Mouse (Mus musculus): ENCODE results near the gene Phf5a. TPM values are rescaled to one million over a fixed set of nuclear protein-coding genes. Genes with fewer than 3 reads are reported as not detected.

Phf5a gene
- polyA plus RNA-seq, 1 experiment from 2014 or later, result 200 TPM

GRCm38 (mm10) chr15:81897607-81898285 lies 26.0 kb upstream of the Phf5a start:
- Histone ChIP-seq H3K36me3 (peaks cover 90% of the 10 kb centered on the region), H3K4me1 (no peaks in the 10 kb centered on the region), H3K9me3 (no peaks in the 10 kb centered on the region), H3K4me3 (no peak overlapping the region), H3K27me3 (ENCODE audit: insufficient read depth, poor library complexity, severe bottlenecking) (no peaks in the 10 kb centered on the region), H3K27ac (no peak overlapping the region)
- no peak for DNase-seq (ENCODE audit: low spot score)
- 87% methylated on average over 5 of the region's 5 CpGs for WGBS

- Histone ChIP-seq H3K27ac (no peak overlapping the region), H3K36me3 (peaks cover 91% of the 10 kb centered on the region)
Observed at GRCm38 (mm10) chr15:81896407-81896806, 24.7 kb upstream of the Phf5a start.

GRCm38 (mm10) chr15:81894002-81894401 lies 22.3 kb upstream of the Phf5a start:
- no peaks in the 10 kb centered on the region for H3K27me3 ChIP-seq (ENCODE audit: insufficient read depth, poor library complexity, severe bottlenecking)
- no peak overlapping the region for H3K4me3 ChIP-seq
- H3K9me3 ChIP-seq, result no peaks in the 10 kb centered on the region
- H3K36me3 ChIP-seq, result peaks cover 94% of the 10 kb centered on the region
- peaks cover 3% of the 10 kb centered on the region; the same call in 1 of the 2 replicates for H3K4me1 ChIP-seq
- no peak overlapping the region for H3K27ac ChIP-seq
- no peak for DNase-seq (ENCODE audit: low spot score)
- WGBS, result 83% methylated on average over 1 of the region's 1 CpGs

More at GRCm38 (mm10) chr15:81896407-81896806, 24.7 kb upstream of the Phf5a start:
- Histone ChIP-seq H3K27me3 (ENCODE audit: insufficient read depth, poor library complexity, severe bottlenecking) (no peaks in the 10 kb centered on the region), H3K9me3 (no peaks in the 10 kb centered on the region), H3K4me3 (no peak overlapping the region), H3K4me1 (peaks cover 3% of the 10 kb centered on the region; the same call in 1 of the 2 replicates)
- 88% methylated on average over 2 of the region's 2 CpGs for WGBS
- no peak for DNase-seq (ENCODE audit: low spot score)

- Histone ChIP-seq H3K36me3 (peaks cover 92% of the 10 kb centered on the region), H3K27me3 (ENCODE audit: insufficient read depth, poor library complexity, severe bottlenecking) (no peaks in the 10 kb centered on the region), H3K9me3 (no peaks in the 10 kb centered on the region), H3K4me3 (no peak overlapping the region), H3K27ac (no peak overlapping the region; the same call in 1 of the 2 replicates), H3K4me1 (peaks cover 6% of the 10 kb centered on the region; the same call in 1 of the 2 replicates)
- WGBS, result 86% methylated on average over 8 of the region's 8 CpGs
- peak; percentile 88 for DNase-seq (ENCODE audit: low spot score)
Observed at GRCm38 (mm10) chr15:81891822-81892580, 20.3 kb upstream of the Phf5a start.

- peaks cover 6% of the 10 kb centered on the region; the same call in 1 of the 2 replicates for H3K4me1 ChIP-seq
- H3K36me3 ChIP-seq, result peaks cover 89% of the 10 kb centered on the region
- DNase-seq (ENCODE audit: low spot score), result no peak
- H3K4me3 ChIP-seq, result no peak overlapping the region
- no peaks in the 10 kb centered on the region for H3K9me3 ChIP-seq
- H3K27me3 ChIP-seq (ENCODE audit: insufficient read depth, poor library complexity, severe bottlenecking), result no peaks in the 10 kb centered on the region
- no peak overlapping the region for H3K27ac ChIP-seq
- WGBS, result 82% methylated on average over 7 of the region's 7 CpGs
Observed at GRCm38 (mm10) chr15:81891140-81891802, 19.6 kb upstream of the Phf5a start.

- 93% methylated on average over 7 of the region's 7 CpGs for WGBS
- Histone ChIP-seq H3K36me3 (peaks cover 78% of the 10 kb centered on the region), H3K9me3 (no peaks in the 10 kb centered on the region), H3K27ac (no peak overlapping the region), H3K27me3 (ENCODE audit: insufficient read depth, poor library complexity, severe bottlenecking) (no peaks in the 10 kb centered on the region), H3K4me3 (no peak overlapping the region), H3K4me1 (peaks cover 6% of the 10 kb centered on the region; the same call in 1 of the 2 replicates)
- no peak for DNase-seq (ENCODE audit: low spot score)
Observed at GRCm38 (mm10) chr15:81889175-81889574, 17.5 kb upstream of the Phf5a start.

GRCm38 (mm10) chr15:81886795-81887550 lies 15.3 kb upstream of the Phf5a start:
- peaks cover 64% of the 10 kb centered on the region for H3K36me3 ChIP-seq
- 91% methylated on average over 6 of the region's 6 CpGs for WGBS
- no peaks in the 10 kb centered on the region for H3K27me3 ChIP-seq (ENCODE audit: insufficient read depth, poor library complexity, severe bottlenecking)
- 0 out of 2 replicates have a peak, but pooled peaks cover 3% of the 10 kb centered on the region for H3K4me1 ChIP-seq
- no peak for DNase-seq (ENCODE audit: low spot score)
- H3K9me3 ChIP-seq, result no peaks in the 10 kb centered on the region
- H3K4me3 ChIP-seq, result no peak overlapping the region
- H3K27ac ChIP-seq, result no peak overlapping the region

GRCm38 (mm10) chr15:81885418-81885934 lies 13.8 kb upstream of the Phf5a start:
- Histone ChIP-seq H3K9me3 (no peaks in the 10 kb centered on the region), H3K4me3 (no peak overlapping the region), H3K27ac (no peak overlapping the region), H3K36me3 (peaks cover 54% of the 10 kb centered on the region), H3K27me3 (ENCODE audit: insufficient read depth, poor library complexity, severe bottlenecking) (no peaks in the 10 kb centered on the region), H3K4me1 (peaks cover 10% of the 10 kb centered on the region)
- WGBS, result 94% methylated on average over 3 of the region's 3 CpGs
- DNase-seq (ENCODE audit: low spot score), result no peak

- no peak overlapping the region for H3K27ac ChIP-seq
- H3K4me1 ChIP-seq, result peaks cover 27% of the 10 kb centered on the region
- H3K9me3 ChIP-seq, result no peaks in the 10 kb centered on the region
- no peak overlapping the region for H3K4me3 ChIP-seq
- 87% methylated on average over 3 of the region's 3 CpGs for WGBS
- H3K27me3 ChIP-seq (ENCODE audit: insufficient read depth, poor library complexity, severe bottlenecking), result no peaks in the 10 kb centered on the region
- DNase-seq (ENCODE audit: low spot score), result no peak
- peaks cover 27% of the 10 kb centered on the region for H3K36me3 ChIP-seq
Observed at GRCm38 (mm10) chr15:81882348-81882747, 10.6 kb upstream of the Phf5a start.

- no peaks in the 10 kb centered on the region for H3K9me3 ChIP-seq
- H3K27me3 ChIP-seq (ENCODE audit: insufficient read depth, poor library complexity, severe bottlenecking), result no peaks in the 10 kb centered on the region
- H3K36me3 ChIP-seq, result peaks cover 19% of the 10 kb centered on the region
- H3K27ac ChIP-seq, result peak overlapping the region; percentile 69; the same call in 1 of the 2 replicates
- 44% methylated on average over 5 of the region's 5 CpGs for WGBS
- DNase-seq (ENCODE audit: low spot score), result no peak
- H3K4me3 ChIP-seq, result peak overlapping the region; percentile 24; the same call in 1 of the 2 replicates
- peaks cover 27% of the 10 kb centered on the region for H3K4me1 ChIP-seq
Observed at GRCm38 (mm10) chr15:81879531-81880401, 8.1 kb upstream of the Phf5a start.

- H3K36me3 ChIP-seq, result peaks cover 34% of the 10 kb centered on the region
- no peaks in the 10 kb centered on the region for H3K27me3 ChIP-seq (ENCODE audit: insufficient read depth, poor library complexity, severe bottlenecking)
- no peaks in the 10 kb centered on the region for H3K9me3 ChIP-seq
- under 1% methylated on average over 53 of the region's 53 CpGs for WGBS
- peaks cover 7% of the 10 kb centered on the region for H3K4me1 ChIP-seq
- H3K4me3 ChIP-seq, result peak within 1 kb of the TSS; percentile 93
- H3K27ac ChIP-seq, result peak within 1 kb of the TSS; percentile 98
- DNase-seq (ENCODE audit: low spot score), result peak; percentile 99
Observed at GRCm38 (mm10) chr15:81872262-81873136, 788 bp upstream of the Phf5a start, which contains the start of gene Aco2. Gene Aco2 (plus strand): TSS chr15:81872309.
